Mouse (Mus musculus) spleen, adult 2 months (tissue): ENCODE measurements around the gene Ccdc114.

Source experiments
- CTCF ChIP-seq: fragments of 200-500 bp; IDR thresholded peaks from 2 replicates; pipeline ENCODE4 v1.5.1; 2011; ENCODE audit warnings: mild to moderate bottlenecking, inconsistent platforms; ENCODE audit not compliant: insufficient read depth, insufficient read length, insufficient replicate concordance; ENCODE audit errors: extremely low read depth
- POLR2A ChIP-seq: fragments of 200-500 bp; IDR thresholded peaks from 2 replicates; pipeline ENCODE4 v1.6.1; 2011; ENCODE audit warnings: low read depth, low read length, inconsistent platforms

- no peak for TF ChIP-seq CTCF
- TF ChIP-seq POLR2A = no peak
Measured at GRCm38 (mm10) chr7:45919761-45920160, 4.1 kb upstream of the Ccdc114 start.
